ENCODE assay signal across 16 mouse cellular contexts in genomic region chr13:68860036-68860435, GRCm38 (mm10).
A peak's percentile ranks its signal among the peaks of the same experiment; 100 is the strongest.
DNase-seq lines count a peak whose midpoint lies in the region; ATAC-seq and TF ChIP-seq lines count a peak whose summit lies in the region.
"Had no signal": no experiment of that assay in that cellular context is flagged by ENCODE, and none has a peak within 500 bp of the region (broad histone marks: within the 10 kb centered on the region; RNA-seq: fewer than 3 reads in every experiment).

No protein-coding gene starts in this region.

- peak; percentile 15 for DNase-seq in forebrain, postnatal 0 days
- peak; percentile 16 for DNase-seq in layer of hippocampus, adult 11-12 months (ENCODE audit: low spot score)
- no peak for DNase-seq in layer of hippocampus, postnatal 36 days
- peak; percentile 56 to 65 for DNase-seq in right cerebral cortex, postnatal 10 days (ENCODE audit: low spot score in 2 of 2)
- DNase-seq in right cerebral cortex, postnatal 25 days, result no peak
- peak; percentile 12 for DNase-seq in lung, postnatal 36 days
- DNase-seq: cerebellum, adult 11 months; gastrocnemius, postnatal 36 days; kidney, postnatal 14 days; liver, embryonic 13.5 days; thymus, postnatal 14 days had no signal

- H3K36me3 ChIP-seq in forebrain, postnatal 0 days (ENCODE audit: insufficient read depth), result no peaks in the 10 kb centered on the region
- H3K36me3 ChIP-seq in forebrain, embryonic 15.5 days, result no peaks in the 10 kb centered on the region
- H3K36me3 ChIP-seq in neural tube, embryonic 15.5 days, result no peaks in the 10 kb centered on the region
- H3K36me3 ChIP-seq: embryonic facial prominence, embryonic 12.5 days; liver, embryonic 13.5 days had no signal

- 23% methylated on average over 4 of the region's 4 CpGs for WGBS in forebrain, postnatal 0 days
- 24% methylated on average over 4 of the region's 4 CpGs for WGBS in forebrain, embryonic 15.5 days
- 36% methylated on average over 4 of the region's 4 CpGs for WGBS in neural tube, embryonic 15.5 days

- no peak overlapping the region for H3K27ac ChIP-seq in forebrain, postnatal 0 days (ENCODE audit: low read depth, low read length)
- H3K27ac ChIP-seq in forebrain, embryonic 15.5 days (replicated peaks), result no peak overlapping the region
- no peak overlapping the region for H3K27ac ChIP-seq in neural tube, embryonic 15.5 days (replicated peaks)
- H3K27ac ChIP-seq: embryonic facial prominence, embryonic 12.5 days; liver, embryonic 13.5 days had no signal

- H3K27me3 ChIP-seq in forebrain, postnatal 0 days (ENCODE audit: insufficient read depth, low read length), result no peaks in the 10 kb centered on the region
- no peaks in the 10 kb centered on the region for H3K27me3 ChIP-seq in forebrain, embryonic 15.5 days
- no peaks in the 10 kb centered on the region for H3K27me3 ChIP-seq in neural tube, embryonic 15.5 days (replicated peaks)
- H3K27me3 ChIP-seq: embryonic facial prominence, embryonic 12.5 days; liver, embryonic 13.5 days; megakaryocyte, embryonic 14.5 days had no signal

- H3K4me2 ChIP-seq in forebrain, postnatal 0 days (ENCODE audit: low read depth), result no peak overlapping the region
- no peak overlapping the region for H3K4me2 ChIP-seq in forebrain, embryonic 15.5 days (replicated peaks)
- H3K4me2 ChIP-seq in neural tube, embryonic 15.5 days, result no peak overlapping the region
- H3K4me2 ChIP-seq: embryonic facial prominence, embryonic 12.5 days; heart, embryonic 11.5 days; liver, embryonic 13.5 days had no signal

- H3K9me3 ChIP-seq in forebrain, postnatal 0 days (ENCODE audit: low read length), result no peaks in the 10 kb centered on the region
- H3K9me3 ChIP-seq in forebrain, embryonic 15.5 days, result no peaks in the 10 kb centered on the region
- no peaks in the 10 kb centered on the region for H3K9me3 ChIP-seq in neural tube, embryonic 15.5 days (replicated peaks)
- H3K9me3 ChIP-seq: embryonic facial prominence, embryonic 12.5 days had no signal

- no peak overlapping the region for H3K4me3 ChIP-seq in forebrain, postnatal 0 days (ENCODE audit: low read depth, low read length)
- H3K4me3 ChIP-seq in forebrain, embryonic 15.5 days, result no peak overlapping the region
- no peak overlapping the region for H3K4me3 ChIP-seq in neural tube, embryonic 15.5 days (replicated peaks)
- H3K4me3 ChIP-seq: embryonic facial prominence, embryonic 12.5 days; liver, embryonic 13.5 days; megakaryocyte, embryonic 14.5 days had no signal

- ATAC-seq in forebrain, postnatal 0 days, result peak; percentile 53; the same call in 1 of the 2 replicates
- no peak for ATAC-seq in forebrain, embryonic 15.5 days (replicated peaks)
- ATAC-seq in neural tube, embryonic 15.5 days (ENCODE audit: low FRiP score), result no peak

- no peak for TF ChIP-seq CTCF in forebrain, postnatal 0 days (IDR thresholded peaks at IDR 0.05; ENCODE audit: low read depth)

- 0 out of 2 replicates have a peak, but pooled peaks cover 3% of the 10 kb centered on the region for H3K4me1 ChIP-seq in forebrain, postnatal 0 days (ENCODE audit: insufficient read depth)
- H3K4me1 ChIP-seq in forebrain, embryonic 15.5 days, result peaks cover 7% of the 10 kb centered on the region; the same call in 1 of the 2 replicates
- H3K4me1 ChIP-seq in neural tube, embryonic 15.5 days, result no peaks in the 10 kb centered on the region; the same call in 1 of the 2 replicates
- H3K4me1 ChIP-seq: embryonic facial prominence, embryonic 12.5 days; liver, embryonic 13.5 days; megakaryocyte, embryonic 14.5 days had no signal

- no peak overlapping the region for H3K9ac ChIP-seq in forebrain, postnatal 0 days
- H3K9ac ChIP-seq in forebrain, embryonic 15.5 days (replicated peaks), result no peak overlapping the region
- no peak overlapping the region for H3K9ac ChIP-seq in neural tube, embryonic 15.5 days (replicated peaks)
- H3K9ac ChIP-seq: embryonic facial prominence, embryonic 12.5 days; liver, embryonic 13.5 days had no signal

Comparison
In these comparisons a context has a peak if more than half of its experiments do, and no peak if none do; other contexts are left out.
1. DNase-seq: peak in forebrain, postnatal 0 days (single experiment), layer of hippocampus, adult 11-12 months (single experiment), right cerebral cortex, postnatal 10 days (2 of 2) and lung, postnatal 36 days (single experiment); none in layer of hippocampus, postnatal 36 days (0 of 2) and right cerebral cortex, postnatal 25 days (single experiment).